Mouse (Mus musculus) heart, adult 18-20 months (tissue): ENCODE data around the gene Rps3a1. TPM values are rescaled to one million over a fixed set of nuclear protein-coding genes. Genes with fewer than 3 reads are reported as not detected.
"Not testable (repeated sequence)": the region's sequence is repeated elsewhere in the genome, so short reads cannot be mapped to it uniquely, and the experiment has no call there.

ENCODE experiments used
- DNase-seq, 2 experiments: peaks; one replicate each; pipeline ENCODE4 v3.0.0; 2021 to 2022; ENCODE audit warnings: mixed read lengths in 1 of 2
- total RNA-seq, 2 experiments: library from RNA; stranded (reverse); gene quantifications; 2 replicates each; pipeline ENCODE4 v1.2.3; 2021

The Rps3a1 gene
- total RNA-seq, 2 experiments from 2014 or later, result 535 to 579 TPM

DNA sequence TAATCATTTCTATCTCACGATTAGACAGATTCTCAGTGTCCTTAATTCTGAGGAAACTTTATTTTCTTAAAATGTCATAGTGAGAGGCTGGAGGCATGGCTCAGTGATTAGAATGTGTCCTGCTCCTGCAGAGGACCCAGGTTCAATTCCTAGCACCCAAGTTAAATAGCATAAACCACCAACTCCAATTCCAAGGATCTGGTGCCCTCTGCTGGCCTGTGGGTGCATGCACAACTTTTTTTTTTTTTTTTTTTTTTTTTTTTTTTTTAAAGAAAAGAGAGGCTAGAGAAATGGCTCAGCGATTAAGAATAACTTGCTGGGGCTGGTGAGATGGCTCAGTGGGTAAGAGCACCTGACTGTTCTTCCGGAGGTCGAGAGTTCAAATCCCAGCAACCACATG, 25.6 kb downstream of the Rps3a1 start:
- no peak for DNase-seq

GRCm38 (mm10) chr3:86114659-86115338, 27.7 kb downstream of the Rps3a1 start:
- peak; percentile 64 to 66 for DNase-seq

DNA sequence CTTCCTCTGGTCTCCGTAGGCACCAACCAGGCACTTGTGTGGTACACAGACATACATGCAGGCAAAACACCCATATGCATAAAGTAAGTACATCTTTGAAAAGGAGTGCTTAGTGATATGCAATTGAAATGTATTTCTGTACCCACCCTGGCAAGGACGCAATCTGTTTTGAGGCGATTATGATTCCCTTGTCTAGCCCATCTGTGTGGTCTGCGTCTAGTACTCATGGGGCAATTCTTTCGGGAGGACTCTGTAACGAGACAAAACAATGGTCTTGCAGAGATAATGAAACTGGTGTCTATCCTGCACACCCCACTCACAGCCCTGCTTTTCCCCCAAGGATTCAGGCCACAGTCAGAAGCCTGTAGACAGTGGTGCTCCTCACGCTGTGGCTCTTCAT, 29.7 kb downstream of the Rps3a1 start:
- DNase-seq, result no peak

- DNase-seq, result peak; percentile 46 to 68
These were observed 32.4 kb downstream of the Rps3a1 start for GRCm38 (mm10) chr3:86110077-86110476.

- no peak for DNase-seq
These were observed 33.4 kb downstream of the Rps3a1 start for GRCm38 (mm10) chr3:86109099-86109498.

DNA sequence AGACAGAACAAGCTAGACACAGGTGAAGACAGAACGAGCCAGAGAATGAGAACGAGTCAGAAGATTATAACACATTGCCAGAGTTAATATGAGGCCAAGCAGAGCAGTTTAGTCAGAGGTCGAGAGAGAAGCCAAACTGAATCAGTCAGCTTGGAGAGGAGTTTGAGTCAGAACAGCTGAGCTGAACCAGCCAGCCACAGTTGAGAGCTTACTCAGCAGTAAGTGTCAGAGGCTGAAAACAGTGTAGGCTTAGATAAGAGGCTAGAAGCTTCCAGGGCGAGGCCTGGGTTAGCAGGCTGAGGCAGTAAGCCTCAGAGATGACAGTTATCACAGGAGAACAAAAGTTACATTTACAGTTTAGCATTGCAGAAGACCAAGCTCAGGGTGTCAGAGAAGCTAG, 33.9 kb downstream of the Rps3a1 start:
- no peak for DNase-seq

DNA sequence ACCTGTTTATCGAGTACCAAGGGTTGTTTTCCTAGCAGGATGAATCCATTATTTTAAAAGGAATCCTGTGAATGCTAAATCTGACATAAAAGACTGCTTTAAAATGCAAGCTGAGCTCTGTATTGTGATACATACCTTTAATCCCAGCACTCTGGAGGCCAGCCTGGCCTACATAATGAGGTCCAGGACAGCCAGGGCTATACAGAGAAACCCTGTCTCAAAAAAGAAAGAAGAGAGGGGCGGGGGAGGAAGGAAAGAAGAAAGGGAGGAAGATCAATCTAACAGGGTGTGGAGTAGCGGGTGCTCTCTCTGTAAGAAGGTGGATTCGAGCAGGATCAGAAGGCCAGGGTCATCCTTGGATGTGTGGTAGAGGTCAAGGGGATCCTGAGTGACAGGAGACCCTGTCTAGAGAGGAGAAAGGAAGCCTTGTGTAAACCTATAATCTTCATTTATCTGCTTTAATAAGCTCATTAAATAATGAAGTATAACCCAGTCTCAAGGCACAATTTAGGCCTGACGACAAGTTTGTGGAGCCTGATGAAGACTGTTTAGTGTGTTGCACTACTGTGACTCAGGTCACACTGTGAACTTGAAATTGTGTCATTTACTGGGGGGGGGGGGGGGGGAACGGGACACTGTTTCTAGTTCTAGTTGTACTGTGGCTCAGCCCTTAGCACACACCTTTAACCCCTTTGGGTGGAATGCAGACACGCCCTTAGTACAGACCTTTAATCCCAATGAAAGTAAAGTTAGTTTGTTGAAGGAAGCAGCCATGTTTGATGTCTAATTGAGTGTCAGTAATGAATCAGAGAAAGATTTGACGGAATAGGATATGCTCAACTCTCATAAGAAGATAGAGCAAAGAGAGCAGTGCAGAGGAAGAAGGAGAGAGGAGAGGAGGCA, 34.6 kb downstream of the Rps3a1 start:
- DNase-seq, result no peak

DNA sequence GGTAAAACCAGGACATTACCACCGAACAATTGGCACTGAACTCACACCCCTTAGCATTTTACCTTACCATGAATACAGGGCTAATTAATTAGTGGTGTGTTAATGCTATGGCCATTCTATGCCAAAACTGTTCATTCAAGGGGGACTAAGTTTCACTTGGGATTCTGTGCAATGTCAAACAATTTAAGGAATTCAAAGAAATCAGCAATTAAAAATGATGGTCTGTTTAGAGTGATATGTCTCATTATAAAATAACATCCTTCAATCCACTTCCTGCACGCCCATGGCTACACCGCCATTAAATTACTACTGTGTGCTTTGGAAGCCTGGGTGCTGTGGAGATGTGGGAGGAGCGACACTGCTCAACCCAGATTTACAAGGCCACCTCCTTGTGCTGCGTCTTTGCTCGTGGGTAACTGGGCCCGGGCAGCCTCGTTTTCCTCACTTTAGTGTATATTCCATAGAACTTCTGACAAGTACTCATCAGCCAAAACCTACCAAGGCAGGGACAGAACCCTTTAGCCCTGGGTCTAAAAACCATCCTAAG, 36.3 kb downstream of the Rps3a1 start:
- DNase-seq, result no peak

DNA sequence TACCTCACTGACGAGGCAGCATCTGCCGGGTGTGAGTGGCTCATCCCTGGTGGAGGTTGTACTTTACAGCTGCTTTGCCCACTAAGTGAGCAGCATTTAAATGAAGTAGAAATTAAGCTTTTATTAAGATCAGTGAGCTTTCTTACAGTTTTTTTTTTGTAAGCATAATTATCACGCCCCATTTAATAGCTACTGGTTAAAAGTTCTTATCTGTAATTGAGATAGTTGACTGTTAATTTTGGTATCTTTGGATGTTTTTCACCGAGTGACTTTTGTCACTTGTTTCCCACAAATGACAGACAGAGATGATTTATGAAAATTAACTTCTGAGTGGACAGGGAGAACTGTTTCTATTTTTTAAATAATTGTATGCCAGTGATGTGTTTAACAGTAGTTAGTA, 37.6 kb downstream of the Rps3a1 start:
- DNase-seq, result no peak

DNA sequence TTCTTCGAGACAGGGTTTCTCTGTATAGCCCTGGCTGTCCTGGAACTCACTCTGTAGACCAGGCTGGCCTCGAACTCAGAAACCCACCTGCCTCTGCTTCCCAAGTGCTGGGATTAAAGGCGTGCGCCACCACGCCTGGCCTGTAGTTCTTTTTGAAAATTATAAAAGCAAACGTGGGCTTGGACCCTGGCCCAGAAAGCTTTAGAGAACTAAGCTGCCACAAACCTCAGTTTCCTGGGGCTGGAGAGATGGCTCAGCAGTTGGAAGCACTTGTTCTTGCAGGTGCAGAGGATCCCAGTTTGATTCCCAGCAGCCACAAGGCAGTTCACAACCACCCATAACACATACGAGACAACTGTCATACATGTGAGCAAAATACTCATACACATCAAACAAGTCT, 38.1 kb downstream of the Rps3a1 start:
- DNase-seq, result not testable (repeated sequence)

DNA sequence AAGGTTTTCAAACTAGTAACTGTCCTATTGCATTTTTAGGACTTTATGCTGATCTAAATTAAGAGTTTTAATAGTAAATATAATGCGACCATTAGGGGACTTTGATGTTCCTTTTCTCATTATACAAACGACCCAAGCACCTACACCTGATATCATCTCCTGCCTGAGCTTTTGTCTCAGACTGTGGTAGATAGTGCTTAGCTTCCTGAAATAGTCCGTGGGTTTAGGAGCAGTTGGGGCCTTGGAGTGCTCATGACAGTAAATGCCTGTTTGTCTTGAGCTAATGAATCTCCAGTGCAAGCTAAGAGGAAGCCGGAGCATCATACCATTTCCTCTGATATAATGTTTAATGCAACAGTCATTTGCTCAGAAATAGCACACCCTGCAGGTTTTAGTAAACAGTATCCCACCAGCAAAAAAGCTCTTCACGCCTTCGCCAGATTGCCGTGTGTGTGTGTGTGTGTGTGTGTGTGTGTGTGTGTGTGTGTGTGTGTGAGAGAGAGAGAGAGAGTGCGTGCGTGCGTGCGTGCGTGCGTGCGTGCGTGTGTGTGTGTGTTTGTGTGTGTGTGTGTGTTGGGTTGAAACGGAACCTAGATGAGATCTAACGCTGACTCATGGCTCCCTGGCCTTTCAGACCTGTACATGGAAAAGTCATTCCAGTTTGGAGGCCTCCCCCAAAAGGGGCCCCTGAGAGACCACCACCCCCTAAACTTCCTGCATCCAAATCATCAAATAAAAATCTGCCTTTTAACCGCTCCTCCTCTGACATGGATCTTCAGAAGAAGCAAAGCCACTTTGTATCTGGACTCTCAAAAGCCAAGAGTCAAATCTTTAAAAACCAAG, 38.8 kb downstream of the Rps3a1 start:
- DNase-seq, result no peak

DNA sequence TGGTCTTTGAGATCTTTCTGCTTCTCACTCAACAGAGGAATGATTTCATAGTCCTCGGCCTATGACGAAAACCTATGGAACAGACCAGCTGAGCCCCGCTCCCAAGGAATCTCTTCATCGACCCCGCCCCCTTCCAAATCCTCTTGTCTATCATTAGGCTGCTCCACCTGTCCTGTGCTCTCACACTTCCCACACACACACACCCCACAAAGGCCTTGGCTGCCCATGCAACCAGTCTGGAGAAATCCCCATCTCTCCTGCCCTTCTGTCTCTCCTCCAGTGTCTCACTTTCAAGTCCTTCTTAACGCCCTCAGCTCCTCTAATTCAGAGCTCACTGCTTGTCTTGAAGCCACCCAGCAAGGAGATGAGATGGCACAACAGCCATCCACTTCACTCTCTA, 40.5 kb downstream of the Rps3a1 start:
- DNase-seq, result no peak

GRCm38 (mm10) chr3:86093907-86094306, 48.6 kb downstream of the Rps3a1 start:
- no peak for DNase-seq

- DNase-seq, result no peak
These were observed 49.2 kb downstream of the Rps3a1 start for GRCm38 (mm10) chr3:86093213-86093845.

Other genes with a start within 250 kb of the Rps3a1 start
- 10 to 100 TPM; 15.4 to 18.2 TPM for gene Sh3d19, start 171.6 kb downstream of the Rps3a1 start, total RNA-seq
- not detected for gene Prss48, start 140.2 kb downstream of the Rps3a1 start, total RNA-seq
- 10 to 100 TPM; 25.0 to 26.2 TPM for gene Lrba, start 82.0 kb upstream of the Rps3a1 start, total RNA-seq